Mouse (Mus musculus): ENCODE measurements at regions not wholly inside any gene's neighbourhood (a gene's known extent, or its start where the extent isn't known, plus 50 kb on each side); places are given as distances from the start of the nearest gene placed in this dataset.

DNA sequence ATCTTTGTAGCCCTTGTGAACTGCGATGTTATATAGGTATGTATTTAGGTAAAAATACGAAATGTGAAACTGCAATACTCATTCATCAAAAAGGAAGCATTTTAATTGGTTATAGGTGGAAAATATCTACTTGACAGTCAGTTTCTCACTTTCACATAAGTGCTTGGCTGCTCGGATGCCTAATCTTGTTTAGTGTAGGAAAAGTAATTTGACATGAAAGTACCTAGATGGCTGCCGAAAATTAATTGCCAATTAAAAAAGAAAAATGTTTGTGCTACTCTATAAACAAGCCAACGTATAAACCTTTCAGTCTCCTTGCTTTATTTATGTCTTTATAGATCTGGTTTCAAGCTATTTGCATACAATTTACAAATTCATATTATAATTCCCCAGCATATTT lies 691.3 kb downstream of the Dach1 start:
- TF ChIP-seq CTCF (IDR thresholded peaks at IDR 0.05; ENCODE audit: borderline replicate concordance, extremely low read depth, insufficient read depth, insufficient read length) = no peak
- no peak for TF ChIP-seq POLR2A (IDR thresholded peaks at IDR 0.05; ENCODE audit: borderline replicate concordance, extremely low read depth, insufficient read depth, insufficient read length, poor library complexity, severe bottlenecking)
